Mouse (Mus musculus): Measurements from ENCODE around the gene Mrpl49.

The Mrpl49 gene

DNA sequence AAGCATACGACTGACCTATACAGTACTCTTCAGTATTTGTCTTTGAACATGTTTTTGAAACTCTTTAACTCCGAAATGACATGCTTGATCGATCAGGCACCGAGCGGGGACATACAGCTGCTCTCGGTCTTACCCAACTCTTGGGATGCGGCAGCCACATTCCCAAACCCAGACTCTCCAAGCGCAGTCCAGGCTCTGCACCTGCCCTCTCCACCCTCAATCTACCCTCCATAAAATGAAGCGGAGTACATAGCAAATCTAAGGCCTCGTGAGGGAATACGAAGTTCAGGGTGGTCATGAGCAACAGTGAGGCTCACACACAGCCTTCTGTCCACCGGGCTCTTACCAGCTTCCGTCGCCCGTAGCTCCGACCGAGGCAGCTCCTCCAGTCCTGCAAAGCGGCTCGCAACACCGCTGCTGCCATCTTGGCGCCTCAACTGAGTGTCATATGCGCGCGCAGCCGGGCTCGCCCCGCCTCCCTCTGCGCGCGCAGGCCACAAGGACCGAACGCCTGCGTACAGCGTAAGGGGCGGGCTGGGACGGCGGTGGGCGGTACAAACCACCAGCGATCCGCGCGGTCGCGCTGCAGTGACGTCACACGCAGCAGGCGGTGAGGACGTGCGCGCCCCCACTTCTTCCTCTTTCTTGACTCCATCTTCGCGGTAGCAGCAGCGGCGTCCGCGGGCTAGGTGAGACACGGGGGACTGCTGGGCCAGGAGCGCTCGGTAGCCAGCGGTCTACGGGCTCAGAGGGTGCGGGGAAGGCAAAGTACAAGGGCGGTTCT lies at the start of gene Mrpl49, which contains the start of gene Fau:
TSS of gene Mrpl49 (minus strand) at position 473 of the 784 bp plus-strand sequence.
TSS of gene Fau (plus strand) at position 532 of the 784 bp plus-strand sequence.
- peak; percentile 98 for DNase-seq (ENCODE audit: low read depth)

DNA sequence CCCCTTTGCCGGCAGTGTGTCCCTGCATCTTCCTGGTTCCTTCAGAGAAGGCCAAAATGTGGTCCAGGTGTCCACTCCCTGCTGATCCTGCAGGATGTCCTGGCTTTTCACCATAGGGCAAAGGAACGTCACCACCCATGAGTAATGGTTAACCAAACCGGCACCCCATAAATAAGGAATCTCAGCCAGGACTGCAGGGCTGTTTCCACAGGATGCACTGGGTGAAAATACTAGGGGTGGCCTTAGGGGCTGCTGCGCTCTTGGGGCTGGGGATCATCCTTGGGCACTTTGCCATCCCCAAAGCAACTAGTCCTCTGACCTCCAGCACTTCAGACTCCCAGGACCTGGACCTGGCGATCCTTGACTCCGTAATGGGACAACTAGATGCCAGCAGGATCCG lies 48.0 kb upstream of the Mrpl49 start, which contains the start of gene Naaladl1:
TSS of gene Naaladl1 (plus strand) at position 197 of the 400 bp plus-strand sequence.
- DNase-seq (ENCODE audit: low read depth), result no peak

DNA sequence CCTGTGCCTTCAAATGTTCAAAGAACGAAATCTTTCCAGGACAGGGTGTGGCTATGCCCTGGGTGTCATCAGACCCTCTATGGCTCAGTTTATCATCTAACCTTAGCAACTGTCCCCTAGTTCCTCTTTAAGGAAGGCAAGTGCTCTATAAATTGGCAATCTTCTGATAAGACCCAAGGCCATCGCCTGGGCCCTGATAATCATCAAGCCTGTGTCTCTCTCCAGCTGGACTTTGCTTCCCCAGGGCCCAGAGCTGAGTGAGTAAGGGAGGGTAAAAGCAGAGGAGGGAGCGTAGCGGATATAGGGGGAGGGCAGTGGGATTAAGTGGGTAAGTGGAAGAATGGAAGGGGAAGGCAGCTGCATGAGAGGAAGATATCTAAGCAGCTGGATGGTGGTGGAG lies 46.9 kb upstream of the Mrpl49 start:
- no peak for DNase-seq (ENCODE audit: low read depth)

- peak; percentile 15 for DNase-seq (ENCODE audit: low read depth)
These were observed 44.7 kb upstream of the Mrpl49 start for GRCm38 (mm10) chr19:6102169-6102853.

DNA sequence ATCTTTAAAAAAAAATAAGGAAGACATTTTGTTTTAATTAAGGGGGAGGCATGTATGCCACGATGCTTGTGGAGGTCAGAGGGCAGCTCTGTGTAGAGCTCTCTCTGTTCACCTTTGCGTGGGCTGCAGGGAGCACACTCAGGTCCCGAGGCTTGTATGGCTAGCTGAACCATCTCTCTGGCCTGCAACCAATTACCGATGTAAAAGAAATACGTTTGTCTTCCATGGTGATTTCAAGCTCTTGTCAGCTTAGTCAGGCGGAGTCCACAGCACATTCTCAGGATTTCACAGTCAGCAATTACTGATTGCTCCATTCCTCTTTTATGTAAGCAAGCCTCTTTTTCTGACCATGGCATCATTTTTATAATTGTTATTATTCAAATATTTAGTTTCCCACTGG lies 43.6 kb upstream of the Mrpl49 start:
- DNase-seq (ENCODE audit: low read depth), result no peak

DNA sequence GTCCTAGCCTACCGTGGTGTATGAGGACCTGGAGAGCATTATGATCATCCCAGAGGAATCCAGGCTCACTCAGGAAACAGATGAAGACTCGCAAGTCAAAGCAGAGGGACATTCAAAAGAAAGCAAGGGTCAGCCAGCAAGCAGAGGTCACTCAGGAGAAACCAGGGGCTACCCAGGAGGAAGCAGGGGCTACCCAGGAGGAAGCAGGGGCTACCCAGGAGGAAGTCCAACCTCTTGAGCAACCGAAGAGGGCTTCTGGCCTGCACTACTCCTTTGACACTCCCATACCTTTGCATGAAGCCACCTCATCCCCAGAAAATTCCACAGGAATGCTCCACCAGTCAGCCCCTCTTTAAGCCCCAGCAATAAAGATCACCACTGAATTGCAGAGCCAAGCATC lies 40.3 kb upstream of the Mrpl49 start:
- DNase-seq (ENCODE audit: low read depth), result no peak

DNA sequence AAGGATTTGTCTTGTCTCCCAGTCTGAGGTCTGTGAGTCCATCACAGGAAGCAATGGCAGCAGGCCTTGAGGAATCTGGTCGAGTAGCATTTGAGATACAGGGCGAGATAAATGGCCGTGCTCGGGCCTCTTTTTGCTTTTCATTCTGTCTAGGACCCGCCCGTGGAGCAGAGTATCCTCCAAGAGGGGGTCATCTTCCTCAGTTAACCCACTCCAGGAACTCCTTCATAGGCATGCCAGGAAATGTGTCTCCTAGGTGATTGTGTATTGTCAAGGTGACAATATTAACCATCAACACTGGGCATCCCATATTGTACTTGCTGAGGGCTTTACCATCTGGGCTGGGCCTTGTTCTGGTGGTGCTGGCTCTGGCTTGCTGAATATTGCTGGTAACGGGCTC lies 36.5 kb upstream of the Mrpl49 start, which contains the start of gene AC131692.1:
TSS of gene AC131692.1 (plus strand) at position 301 of the 400 bp plus-strand sequence.
- DNase-seq (ENCODE audit: low read depth), result no peak

DNA sequence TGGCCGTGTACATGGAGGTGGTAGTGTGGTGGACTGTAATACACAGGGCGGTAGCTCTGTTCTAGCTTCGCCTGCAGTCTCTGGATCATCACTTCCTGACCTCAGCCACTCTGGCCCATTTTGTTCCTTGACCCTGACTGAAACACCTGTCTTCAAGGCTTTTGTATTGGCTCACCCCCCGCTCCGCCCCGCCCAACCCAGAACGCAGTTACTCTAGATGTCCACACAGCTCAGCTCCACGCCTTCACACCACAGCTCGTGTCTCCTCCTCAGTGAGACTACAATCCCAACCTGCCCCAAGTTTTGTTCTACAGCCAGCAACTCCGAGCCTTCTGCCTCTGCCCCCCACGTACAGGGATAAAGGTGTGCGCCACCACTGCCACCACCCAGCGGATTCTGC lies 31.3 kb upstream of the Mrpl49 start:
- DNase-seq (ENCODE audit: low read depth), result no peak

DNA sequence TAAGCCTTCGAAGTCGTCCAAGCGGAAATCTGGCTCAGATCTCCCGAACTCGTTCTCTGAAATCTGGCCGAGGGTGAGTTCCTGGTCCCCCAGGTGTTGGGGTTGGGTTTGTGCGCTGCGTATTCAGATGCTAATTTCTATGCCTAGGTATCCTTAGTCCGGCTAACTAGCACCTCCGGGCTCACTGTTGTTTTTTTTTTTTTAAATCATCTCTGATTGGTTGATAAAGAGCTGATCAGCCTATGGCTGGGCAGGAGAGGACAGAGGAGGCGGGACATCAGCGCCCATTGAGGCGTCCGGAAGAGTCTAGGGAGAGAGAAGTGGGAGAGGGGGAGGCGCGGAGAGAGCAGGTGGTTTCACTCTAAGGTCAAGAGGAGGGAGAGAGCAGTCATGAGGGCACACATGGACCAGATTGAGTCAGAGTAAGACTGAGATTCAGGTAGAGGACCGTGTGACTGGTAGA lies 27.9 kb upstream of the Mrpl49 start:
- peak; percentile 91 for DNase-seq (ENCODE audit: low read depth)

- peak; percentile 99 for DNase-seq (ENCODE audit: low read depth)
These were observed 27.1 kb upstream of the Mrpl49 start, which contains the start of the genes Zfpl1 and Cdca5 for GRCm38 (mm10) chr19:6084478-6085248. Zfpl1 (minus strand) TSS chr19:6084956. Cdca5 (plus strand) TSS chr19:6084983.

GRCm38 (mm10) chr19:6082156-6082555 lies 24.6 kb upstream of the Mrpl49 start, which contains the start of gene Gm28374:
Gm28374 (minus strand) TSS chr19:6082256.
- DNase-seq (ENCODE audit: low read depth), result no peak

DNA sequence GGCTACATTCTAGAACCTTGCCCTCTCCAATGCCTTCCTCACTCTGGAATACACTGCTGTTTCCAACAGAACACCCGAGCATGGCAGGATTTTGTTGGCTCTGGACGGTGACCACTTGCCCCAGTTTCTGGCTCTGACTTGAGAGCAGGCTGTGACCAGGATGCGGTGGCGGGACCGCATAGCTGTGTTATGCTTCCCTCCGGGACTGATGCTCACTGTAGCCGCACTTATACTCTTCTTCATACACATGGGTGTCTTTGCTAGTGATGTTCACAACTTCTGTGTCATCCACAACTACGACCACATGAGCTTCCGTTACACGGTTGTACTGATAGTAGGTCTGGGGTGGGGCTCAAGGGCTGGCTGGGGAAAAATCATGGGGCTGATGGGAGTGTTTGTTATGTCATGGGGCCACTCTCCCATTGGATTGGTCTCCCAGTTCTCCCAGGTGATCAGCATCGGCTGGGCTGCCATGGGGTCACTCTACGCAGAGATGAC lies 22.4 kb upstream of the Mrpl49 start, which contains the start of gene Tmem262:
TSS of gene Tmem262 (plus strand) at position 51 of the 498 bp plus-strand sequence.
- DNase-seq (ENCODE audit: low read depth), result no peak

DNA sequence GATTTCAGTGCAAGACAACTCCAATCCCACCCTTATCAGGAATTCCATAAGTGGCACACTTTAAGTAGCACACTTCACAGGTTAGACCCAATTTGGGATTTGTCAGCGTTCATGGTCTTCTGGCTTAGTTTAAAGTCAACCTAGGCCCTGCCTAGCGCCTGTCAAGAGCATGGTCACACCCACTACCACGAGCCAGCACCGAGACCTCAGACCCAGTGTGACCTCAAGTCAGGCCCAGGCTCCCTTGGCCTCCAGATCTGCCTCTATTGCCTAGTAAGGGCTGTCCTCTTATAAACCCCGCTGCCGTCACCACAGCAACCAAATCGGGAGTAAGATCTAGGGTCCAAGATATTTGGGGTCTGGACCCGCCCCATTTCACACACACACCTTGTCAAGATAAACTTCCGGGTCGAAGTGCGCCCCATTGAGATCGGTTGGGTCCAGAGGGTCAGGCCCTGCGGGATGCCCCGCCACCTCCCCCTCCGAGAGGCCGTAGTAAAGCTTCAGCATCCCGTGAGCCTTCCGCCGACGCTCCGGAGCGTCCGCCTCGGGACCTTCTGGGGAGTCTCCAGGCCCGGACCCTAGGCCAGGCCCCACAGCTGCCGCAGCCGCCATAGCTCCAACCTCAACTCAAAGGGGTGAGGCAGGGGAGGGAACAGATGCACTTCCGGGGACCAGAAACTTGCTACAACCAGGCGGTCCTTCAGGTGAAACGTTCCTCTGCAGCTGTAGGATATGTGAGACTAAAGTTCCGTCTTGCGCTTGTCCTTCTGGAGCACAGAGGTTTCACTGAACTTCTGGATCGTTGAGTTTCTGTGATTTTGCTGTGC lies 19.2 kb upstream of the Mrpl49 start, which contains the start of gene Vps51:
TSS of gene Vps51 (minus strand) at position 668 of the 830 bp plus-strand sequence.
- peak; percentile 96 for DNase-seq (ENCODE audit: low read depth)

GRCm38 (mm10) chr19:6073889-6074288 lies 16.3 kb upstream of the Mrpl49 start:
- DNase-seq (ENCODE audit: low read depth), result no peak

GRCm38 (mm10) chr19:6071261-6071660 lies 13.7 kb upstream of the Mrpl49 start:
- no peak for DNase-seq (ENCODE audit: low read depth)

DNA sequence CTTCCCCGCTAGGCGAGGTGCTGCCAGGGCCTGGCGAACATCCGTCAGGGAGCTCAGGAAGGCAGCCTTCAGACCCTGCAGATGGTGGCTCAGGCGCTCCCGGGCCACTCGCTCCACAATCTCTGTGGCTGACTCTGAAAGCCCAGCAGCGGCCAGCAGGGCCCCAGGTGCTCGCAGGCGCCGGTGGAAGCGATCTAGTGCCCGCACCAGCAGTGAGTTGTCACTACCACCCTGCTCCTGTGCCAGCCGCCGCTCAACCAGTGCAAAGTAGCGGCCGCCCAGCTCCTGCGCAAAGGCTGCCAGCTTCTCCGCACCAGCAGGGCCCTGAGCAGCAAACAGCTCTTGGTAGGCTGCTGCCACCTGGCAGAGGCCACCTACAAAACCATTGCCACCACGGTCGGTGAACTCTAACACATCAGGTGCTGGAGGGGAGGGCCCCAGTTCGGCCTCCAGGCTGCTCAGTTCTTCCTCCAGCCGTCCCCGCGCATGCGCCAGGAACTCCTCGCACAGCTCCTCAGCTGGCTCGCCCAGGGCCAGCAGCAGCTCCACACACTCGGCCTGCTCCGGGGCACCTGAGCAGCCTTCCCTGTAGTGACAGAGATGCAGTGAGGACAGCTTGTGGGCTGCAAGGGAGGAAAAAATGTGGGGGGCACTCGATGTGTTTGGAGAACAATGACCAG lies 13.1 kb upstream of the Mrpl49 start:
- DNase-seq (ENCODE audit: low read depth), result no peak

DNA sequence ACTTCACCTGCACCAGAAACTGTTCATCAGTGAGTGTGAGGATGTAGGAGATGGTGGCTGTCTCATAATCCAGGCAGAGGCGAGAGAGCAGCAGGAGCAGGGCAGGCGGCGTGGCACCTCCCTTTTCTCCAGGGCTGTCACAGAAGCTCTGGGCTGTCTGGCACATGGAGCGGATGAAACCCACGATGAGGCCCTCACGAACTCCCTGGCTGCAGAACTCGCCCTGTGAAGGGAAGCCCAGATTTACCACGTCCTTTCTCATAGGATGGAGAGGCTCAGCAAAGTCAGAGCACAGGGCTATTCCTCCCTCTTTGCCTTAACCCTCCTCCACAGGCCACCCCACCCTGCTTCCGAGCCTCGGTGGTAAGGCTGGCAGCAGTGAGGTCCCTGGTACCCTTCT lies 12.3 kb upstream of the Mrpl49 start:
- no peak for DNase-seq (ENCODE audit: low read depth)

GRCm38 (mm10) chr19:6068951-6069350 lies 11.4 kb upstream of the Mrpl49 start:
- no peak for DNase-seq (ENCODE audit: low read depth)

DNA sequence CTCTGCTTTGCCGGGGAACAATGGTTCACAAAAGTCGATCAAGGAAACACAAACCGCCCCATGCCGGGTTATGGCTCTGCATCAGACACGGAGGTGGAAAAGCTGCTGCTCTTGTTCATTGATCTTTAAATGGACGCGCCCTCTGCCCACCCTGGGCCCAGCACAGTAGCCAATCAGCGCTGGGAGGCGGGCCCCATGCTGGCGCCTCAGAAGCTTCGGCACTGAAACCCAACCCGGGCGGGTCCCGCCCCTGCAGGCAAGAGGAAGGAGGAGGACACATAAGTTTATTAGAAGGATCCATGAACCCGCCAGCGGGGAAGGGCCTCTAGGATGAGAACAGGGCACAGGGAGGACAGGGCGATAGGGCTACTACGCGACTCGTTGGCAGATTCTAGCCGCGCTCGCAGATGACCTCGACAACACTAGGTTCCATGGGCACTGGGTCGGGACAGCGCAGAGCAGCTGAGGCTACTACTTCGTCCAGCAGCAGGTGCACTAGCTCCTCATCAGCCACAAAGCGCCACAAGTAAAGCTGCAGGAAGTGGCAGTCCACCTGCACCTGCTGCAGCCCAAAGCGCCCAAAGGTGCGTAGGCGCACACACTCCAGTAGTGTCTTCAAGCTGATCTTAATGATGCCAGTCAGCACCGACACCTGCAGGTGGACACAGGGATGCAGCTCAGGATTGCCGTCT lies 10.3 kb upstream of the Mrpl49 start, which contains the start of gene Tm7sf2:
TSS of gene Tm7sf2 (minus strand) at position 650 of the 692 bp plus-strand sequence.
- DNase-seq (ENCODE audit: low read depth), result peak; percentile 93

Data from 416B (cell line).